Mouse (Mus musculus) heart, postnatal 36 days (tissue): ENCODE measurements around the gene Barhl1. TPM values are rescaled to one million over a fixed set of nuclear protein-coding genes. Genes with fewer than 3 reads are reported as not detected.

Experiments used
- DNase-seq, 2 experiments: peaks; one replicate each; pipeline ENCODE4 v3.0.0; 2021 to 2022
- intact Hi-C: fragments of 180-260 bp; cut with DNase I; formaldehyde crosslinking; loops from one replicate; pipeline ENCODE4 v1.15.1; 2025
- total RNA-seq, 2 experiments: library from RNA; stranded (reverse); gene quantifications; 2 replicates each; pipeline ENCODE4 v1.2.3; 2021

Barhl1 gene
- total RNA-seq, 2 experiments from 2014 or later = not detected

GRCm38 (mm10) chr2:28912961-28913360 is 3.5 kb downstream of the Barhl1 start:
- intact Hi-C loops = no loop called here
- DNase-seq = no peak

DNA sequence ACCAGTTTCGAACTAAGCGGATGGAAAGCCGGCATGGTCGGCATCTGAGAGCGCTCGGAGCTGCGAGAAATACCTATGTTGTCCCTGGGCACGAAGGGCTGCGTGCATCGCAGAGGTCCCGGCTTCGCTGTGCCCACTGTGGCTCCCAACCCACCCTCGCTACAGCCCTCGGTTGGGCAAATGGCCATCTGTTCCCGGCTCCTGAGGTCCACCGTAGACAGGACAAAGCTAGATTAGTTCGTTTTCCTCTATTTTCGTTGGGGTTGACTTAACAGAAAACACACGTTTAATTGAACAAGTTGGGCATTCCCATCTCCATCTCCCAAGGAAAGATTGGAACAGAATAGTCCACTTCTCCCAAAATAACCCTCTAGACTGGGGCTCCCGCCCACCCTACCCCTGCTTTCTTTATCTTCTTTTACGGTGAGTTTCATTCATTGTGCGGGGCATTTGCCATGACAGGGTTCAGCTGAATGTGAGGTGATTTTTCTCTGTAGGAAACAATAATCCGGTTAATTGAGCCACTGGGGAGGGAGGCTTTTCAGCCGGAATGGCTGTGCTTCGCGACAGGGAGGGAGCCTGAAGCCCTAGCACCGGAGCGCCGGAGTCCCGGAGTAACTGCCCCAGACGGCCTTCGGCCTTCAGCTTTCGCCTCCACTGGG is 4.3 kb downstream of the Barhl1 start:
- DNase-seq = no peak
- intact Hi-C loops = no loop called here

DNA sequence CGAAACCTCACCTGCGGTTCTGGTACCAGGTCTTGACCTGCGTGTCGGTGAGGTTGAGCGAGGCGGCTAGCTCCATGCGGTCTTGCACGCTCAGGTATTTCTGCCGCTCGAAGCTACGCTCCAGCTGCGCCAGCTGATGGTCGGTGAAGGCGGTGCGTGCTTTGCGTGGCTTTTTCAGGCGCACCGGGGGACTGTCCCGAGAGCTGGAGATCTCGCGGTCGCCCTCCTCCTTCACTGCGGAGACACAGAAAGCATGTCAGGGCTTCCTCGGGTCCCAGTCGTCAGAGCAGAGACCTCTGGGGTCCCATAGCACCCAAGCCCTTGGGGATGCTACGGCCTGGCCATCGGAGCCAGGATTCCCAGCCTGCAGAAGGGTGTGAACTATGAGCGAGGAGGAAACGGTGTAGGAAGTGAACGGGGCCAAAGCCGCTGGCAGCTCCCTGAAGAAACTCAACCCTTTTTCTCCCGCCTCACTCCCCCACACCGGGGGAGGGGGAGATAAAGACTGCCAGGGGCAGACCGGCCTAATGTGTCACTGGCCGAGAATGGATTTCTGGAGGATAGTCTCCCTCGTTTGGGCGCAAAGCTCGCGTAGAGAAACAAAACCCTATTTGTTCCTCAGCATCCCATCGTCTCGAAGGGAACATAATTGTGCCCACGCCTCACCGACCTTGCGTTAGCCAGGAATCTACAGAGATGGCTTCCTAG is 5.0 kb downstream of the Barhl1 start:
- intact Hi-C loops = no loop called here
- no peak for DNase-seq

- intact Hi-C loops = no loop called here
- no peak for DNase-seq
These were observed 5.6 kb downstream of the Barhl1 start for GRCm38 (mm10) chr2:28910877-28911276.

DNA sequence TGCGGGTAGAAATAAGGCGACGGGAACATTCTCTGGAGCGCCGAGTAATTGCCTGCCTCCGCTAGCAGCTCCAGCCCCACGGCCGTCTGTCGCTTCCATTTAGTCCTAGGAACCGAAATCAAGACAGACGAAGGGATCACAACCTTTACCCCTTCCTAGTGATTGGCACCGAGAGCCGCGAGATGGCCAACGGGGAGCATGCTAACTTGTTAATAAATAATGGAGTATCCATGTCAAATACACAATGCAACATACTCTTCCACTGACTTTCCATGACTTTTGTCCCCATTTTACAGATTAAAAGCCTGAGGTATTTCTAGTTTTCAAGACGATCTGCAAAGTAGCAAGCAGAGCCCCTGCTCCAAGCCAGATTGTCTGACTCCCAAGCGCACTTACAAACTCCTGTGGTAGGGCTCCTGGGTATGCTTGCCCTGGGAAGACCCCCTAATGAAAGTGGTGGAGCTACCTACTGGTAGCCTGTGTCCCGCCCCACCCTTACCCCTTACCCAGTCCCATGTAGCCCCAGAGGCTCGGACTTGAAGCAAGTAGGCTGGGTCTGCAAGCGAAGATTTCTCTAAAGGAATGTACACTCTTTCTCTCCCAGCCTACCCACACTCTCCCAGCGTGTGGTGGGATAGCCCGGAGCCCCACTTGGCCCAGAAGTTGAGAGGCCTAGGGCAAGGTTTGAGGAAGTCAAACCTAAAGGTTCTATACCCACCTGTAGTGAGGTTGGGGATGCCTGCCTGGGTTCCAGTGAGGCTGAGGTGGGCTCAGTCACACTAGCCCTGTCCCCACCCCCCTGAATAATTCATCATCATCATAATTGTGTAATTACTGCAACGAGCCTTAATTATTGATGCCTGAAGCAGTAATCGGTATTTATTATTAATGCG is 6.4 kb downstream of the Barhl1 start:
- intact Hi-C loops = no loop called here
- no peak for DNase-seq

GRCm38 (mm10) chr2:28909186-28909817 is 7.2 kb downstream of the Barhl1 start:
- no peak for DNase-seq
- intact Hi-C loops = no loop called here

DNA sequence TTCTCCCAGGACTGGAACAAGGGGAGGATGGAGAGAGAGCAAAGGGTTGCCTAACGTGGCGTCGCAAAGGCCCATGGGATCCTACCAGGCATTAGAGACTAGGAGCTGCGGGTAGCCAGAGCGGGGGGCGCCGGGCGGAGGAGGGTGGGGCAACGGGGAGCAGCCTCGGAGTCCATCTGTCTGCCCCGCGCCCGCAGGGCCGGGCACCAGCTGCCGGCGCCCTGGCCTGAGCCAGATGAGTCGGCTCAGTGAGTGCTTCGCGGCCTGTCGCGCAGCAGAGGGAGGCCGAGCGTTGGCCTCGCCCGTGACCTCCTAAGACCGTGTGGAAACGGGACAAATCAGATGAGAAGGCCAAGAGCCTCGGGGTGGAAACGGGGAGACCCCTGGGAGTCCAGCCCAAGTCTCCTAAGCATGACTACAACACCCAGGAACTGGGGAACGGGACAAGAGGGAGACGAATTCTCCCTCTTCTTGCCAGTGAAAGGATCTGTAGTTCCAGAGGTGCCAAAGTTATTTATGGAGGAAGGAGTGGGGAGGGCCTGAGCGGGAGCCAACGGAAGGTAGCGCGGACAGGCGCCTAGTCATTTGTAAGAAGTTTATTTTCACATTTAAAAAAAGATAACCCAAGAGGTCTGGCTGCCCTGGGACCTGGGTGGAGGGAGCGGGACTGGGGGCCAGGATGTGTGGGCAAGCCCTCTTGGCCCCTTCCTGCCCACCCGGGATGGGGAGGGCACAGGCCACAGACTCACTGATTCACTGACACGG is 7.9 kb downstream of the Barhl1 start:
- no peak for DNase-seq
- intact Hi-C loops = no loop called here

DNA sequence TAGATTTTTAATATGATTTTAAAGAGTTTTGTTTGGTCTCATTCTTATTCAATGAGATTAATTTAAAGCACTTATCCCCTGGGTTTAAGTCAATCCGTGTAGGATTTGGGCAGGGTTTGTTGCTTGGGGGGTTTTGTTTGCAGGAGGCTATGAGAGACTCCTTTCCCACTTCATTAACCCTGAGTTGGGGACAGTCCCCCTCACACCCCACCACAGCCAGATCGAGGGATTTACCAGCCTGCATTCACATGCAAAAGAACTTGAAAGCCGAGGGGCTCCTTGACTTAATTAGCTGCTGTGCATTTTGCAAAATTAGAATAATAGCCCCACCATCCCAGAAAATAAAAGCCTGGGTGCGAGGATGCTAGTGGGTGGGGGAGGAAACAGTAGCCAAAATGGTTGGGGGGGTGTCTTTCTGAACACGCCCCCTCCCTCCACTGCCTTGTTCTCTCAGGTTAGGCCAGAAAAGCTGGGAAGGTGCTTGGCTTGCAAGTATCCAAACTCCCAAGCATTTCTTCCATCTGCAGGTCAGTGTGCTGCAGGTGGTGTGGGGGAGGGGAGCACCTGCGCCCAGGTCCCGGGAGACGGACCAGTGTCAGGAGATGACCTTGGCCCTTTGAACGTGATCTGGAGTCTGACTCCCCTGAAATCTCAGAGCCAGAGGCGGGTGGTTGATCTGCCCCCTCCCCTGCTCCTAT is 8.6 kb downstream of the Barhl1 start:
- intact Hi-C loops = no loop called here
- no peak for DNase-seq

GRCm38 (mm10) chr2:28905561-28905960 is 10.9 kb downstream of the Barhl1 start:
- intact Hi-C loops = no loop called here
- no peak for DNase-seq

DNA sequence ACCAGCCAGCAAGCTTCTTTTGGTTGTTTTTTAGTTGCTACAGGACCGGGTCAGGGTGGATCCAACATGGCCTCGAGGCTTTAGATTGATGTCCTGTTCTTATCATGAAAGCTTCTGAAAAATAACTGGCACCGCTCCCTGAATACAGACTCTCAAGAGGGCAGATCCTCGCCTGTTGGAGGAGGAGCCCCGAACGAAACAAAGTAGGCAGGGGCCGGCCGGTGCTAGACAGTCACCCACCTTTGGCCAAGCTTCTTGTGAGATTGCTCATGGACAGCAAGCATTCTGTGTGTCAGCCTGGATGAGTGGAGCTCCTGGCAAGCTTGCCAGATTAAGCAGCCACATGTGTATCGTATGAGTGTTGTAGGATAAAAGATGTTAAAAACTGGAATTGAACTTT is 11.7 kb downstream of the Barhl1 start:
- no peak for DNase-seq
- intact Hi-C loops = no loop called here

GRCm38 (mm10) chr2:28903871-28904270 is 12.6 kb downstream of the Barhl1 start:
- intact Hi-C loops = no loop called here
- no peak for DNase-seq

DNA sequence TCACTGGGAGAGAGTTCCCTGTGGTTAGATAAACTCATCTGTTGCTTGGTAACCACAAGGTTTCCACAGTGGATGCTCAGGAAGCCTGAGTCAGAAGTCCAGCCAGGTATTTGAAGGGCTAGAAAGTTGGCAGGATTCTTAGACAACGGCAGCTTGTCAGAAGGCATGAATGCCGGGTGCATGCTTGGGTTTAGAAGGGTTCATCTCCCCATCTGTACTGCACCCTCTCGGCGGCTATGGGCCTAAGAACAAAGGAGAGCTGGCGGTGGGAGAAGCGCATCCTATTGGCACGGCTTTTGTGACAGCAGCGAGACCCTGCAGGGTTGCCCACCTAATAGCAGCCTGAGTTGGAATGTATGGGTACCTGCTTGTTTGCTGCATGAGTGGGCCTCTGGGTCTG is 14.2 kb downstream of the Barhl1 start:
- intact Hi-C loops = no loop called here
- DNase-seq = no peak

GRCm38 (mm10) chr2:28897340-28897899 is 19.0 kb downstream of the Barhl1 start:
- intact Hi-C loops = no loop called here
- no peak for DNase-seq

GRCm38 (mm10) chr2:28895876-28896275 is 20.6 kb downstream of the Barhl1 start:
- intact Hi-C loops = no loop called here
- DNase-seq = no peak

DNA sequence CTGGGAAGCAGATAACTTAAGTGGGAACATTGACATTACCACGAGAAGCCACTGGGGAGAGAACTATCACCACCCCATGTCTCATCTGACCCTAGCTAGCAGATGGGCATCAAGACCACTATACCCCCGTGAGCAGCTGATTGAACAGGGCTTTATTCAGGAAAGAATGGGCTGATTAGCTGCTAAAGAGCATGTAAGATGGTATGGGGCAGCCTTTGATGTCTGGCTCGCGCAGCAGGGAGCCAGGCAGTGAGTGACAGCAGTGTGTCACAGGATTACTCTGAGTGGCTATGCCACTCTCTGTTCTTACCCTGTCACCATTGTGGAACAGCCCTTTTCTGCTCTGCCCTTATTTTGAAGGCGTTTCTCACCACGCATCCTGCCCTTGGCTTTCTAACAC is 22.9 kb downstream of the Barhl1 start:
- intact Hi-C loops = no loop called here
- DNase-seq = no peak

DNA sequence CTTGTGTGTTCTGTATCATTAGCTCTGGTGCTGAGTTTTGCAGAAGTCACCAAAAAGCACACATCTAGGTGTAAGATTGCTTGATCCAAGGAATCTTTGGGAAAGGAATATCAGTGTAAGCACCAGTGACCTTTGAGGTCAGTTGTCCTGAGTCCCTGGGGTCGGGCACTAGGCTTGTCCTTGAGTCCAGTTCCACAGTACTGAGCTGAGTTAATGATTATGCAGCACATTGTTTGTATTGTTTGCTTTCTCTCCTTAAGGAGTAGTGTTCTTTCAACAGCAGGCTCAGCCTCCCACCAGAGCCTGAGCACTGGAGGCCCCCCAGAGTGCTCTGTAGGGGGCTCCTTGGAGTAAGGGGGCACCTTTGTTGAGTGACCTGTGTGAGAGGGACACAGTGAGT is 23.7 kb downstream of the Barhl1 start:
- intact Hi-C loops = no loop called here

GRCm38 (mm10) chr2:28884914-28885313 is 31.6 kb downstream of the Barhl1 start:
- intact Hi-C loops = no loop called here
- no peak for DNase-seq

More for the DNA sequence above, 23.7 kb downstream of the Barhl1 start:
- DNase-seq = no peak

DNA sequence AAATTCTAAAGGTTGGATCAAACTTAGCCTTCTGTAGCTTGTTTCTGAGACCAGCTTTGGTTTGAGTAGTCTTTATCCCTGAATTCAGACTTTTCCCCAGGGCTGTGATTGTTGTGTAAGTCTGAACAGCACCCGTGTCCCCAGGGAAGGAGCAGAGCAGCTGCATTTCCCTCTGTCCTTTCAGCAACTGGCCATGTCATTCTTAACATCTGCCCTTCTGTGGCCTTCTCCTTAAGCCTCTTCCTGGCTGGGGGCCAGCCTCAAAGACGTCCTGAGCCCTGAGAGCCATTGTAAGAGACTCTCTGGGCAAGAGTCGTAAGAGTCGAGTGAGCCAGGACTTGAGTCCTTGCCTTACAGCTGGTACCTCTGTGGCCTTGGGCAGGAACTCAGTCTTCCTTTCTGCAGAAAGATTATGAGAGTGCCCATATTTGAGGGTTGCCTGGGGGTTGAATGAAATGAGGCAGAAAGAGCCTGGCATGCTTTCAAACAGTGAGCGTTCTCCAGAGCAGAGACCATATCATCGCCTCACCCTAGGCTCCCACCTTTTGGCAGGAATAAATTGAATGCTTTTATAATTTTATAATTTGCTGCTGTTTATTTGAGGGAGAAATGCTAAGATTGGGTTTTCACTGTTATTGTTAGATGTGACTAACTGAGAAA is 33.5 kb downstream of the Barhl1 start:
- peak in 1 of 2 experiments; percentile 10 for DNase-seq
- intact Hi-C loops = no loop called here

DNA sequence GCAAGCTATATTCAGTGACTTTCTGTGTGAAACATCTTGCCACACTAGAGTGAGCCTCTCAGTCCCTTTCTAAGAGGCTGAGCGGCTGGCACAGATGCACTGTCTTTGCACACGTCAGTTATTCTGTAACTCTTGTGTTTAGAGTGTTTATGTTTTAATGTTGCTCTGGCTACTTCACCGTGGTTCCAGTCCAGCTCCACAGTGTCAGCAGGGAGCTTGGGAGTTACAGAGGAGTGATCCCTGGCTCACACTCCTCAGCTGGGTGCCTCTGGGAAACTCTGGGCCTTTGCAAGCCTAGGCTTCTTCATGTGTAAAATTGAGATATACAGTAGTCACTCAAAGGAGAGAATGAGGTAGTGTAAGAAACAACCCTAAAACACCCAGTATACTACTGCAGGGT is 34.4 kb downstream of the Barhl1 start:
- intact Hi-C loops = no loop called here
- DNase-seq = no peak
